Mouse (Mus musculus) heart, adult 2 months (tissue): ENCODE measurements around the gene Ttc9.

Experiments
- CTCF ChIP-seq: fragments of 200-600 bp; IDR thresholded peaks from 2 replicates; pipeline ENCODE4 v1.8.1; 2022; ENCODE audit warnings: antibody characterized with exemption, mild to moderate bottlenecking, moderate library complexity
- EP300 ChIP-seq: fragments of 200-500 bp; IDR thresholded peaks from 2 replicates; pipeline ENCODE4 v1.6.1; 2011; ENCODE audit warnings: low read depth, low read length, control low read depth; ENCODE audit not compliant: insufficient read depth
- POLR2A ChIP-seq: fragments of 200-500 bp; IDR thresholded peaks from 2 replicates; pipeline ENCODE4 v1.6.1; 2011; ENCODE audit warnings: mild to moderate bottlenecking, low read depth, low read length, control low read depth; ENCODE audit not compliant: insufficient read depth

DNA sequence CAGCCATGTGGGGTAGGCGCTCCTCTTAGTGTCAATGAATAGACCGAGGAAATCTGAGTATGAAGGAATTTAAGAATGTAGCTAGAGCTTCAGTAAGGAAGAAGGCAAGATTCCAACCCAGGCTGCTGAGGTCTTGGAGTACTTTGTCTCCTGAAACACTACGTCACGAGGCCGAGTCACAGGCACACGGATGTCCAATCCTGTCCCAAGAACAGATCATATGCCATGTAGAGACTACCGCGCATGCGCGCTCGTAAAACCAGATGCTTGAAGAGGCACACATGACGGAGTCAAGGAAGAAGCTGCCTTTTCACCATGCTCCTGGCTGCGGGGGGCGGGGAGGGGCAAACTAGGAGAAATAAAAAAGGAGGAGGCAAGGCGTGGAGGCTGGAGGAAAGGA lies 59.1 kb downstream of the Ttc9 start:
- no peak for TF ChIP-seq POLR2A
- no peak for TF ChIP-seq CTCF
- TF ChIP-seq EP300, result no peak
